Mouse (Mus musculus) brain, embryonic 14.5 days (tissue): ENCODE results near the gene Ctse. TPM values are rescaled to one million over a fixed set of nuclear protein-coding genes. Genes with fewer than 3 reads are reported as not detected.

Source experiments
- DNase-seq: peaks from one replicate; pipeline ENCODE4 v3.0.0-alpha.2; 2011; ENCODE audit warnings: low read depth
- CTCF ChIP-seq: fragments of 200-500 bp; IDR thresholded peaks from 2 replicates; pipeline ENCODE4 v1.5.1; 2012; ENCODE audit warnings: inconsistent platforms, mild to moderate bottlenecking, moderate library complexity, borderline replicate concordance; ENCODE audit not compliant: insufficient read depth, insufficient read length; ENCODE audit errors: extremely low read depth
- POLR2A ChIP-seq: fragments of 200-500 bp; IDR thresholded peaks from 2 replicates; pipeline ENCODE4 v1.6.1; 2012; ENCODE audit warnings: mild to moderate bottlenecking, inconsistent platforms, borderline replicate concordance; ENCODE audit not compliant: poor library complexity, insufficient read depth, insufficient read length, severe bottlenecking; ENCODE audit errors: extremely low read depth
- polyA plus RNA-seq: library from polyadenylated mRNA; depleted of rRNA; stranded (reverse); fragments of >200 nt; gene quantifications from 2 replicates; pipeline ENCODE4 v1.2.3, GENCODE M21; 2012

Gene Ctse
- polyA plus RNA-seq, 1 experiment: 0.07 TPM

DNA sequence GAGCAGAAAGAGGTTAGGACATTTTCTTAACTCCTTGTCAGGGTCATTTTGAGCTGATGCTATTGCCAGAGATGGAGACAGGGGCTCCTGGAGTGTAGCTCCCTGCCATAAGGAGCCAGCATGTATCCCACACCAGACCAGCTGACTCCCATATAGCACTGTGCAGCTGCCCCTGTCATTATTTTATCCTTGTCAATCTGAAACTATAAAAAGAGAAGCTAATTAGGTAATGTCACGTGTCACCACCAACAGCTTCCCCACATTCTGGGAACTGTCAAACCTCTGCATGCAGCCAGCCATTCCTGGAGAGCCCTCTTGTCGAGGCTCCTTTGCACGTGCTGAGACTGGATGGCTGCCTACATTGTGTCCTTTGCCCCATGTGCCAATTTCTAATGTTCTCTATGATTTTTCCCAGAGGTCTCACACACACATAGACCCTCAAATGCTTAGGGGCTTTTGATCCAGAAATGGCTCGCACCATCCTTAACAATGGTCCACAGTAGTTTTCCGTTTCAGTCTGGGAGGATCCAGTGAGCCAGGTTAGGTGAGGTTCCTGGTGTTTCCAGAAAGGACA, 21.5 kb downstream of the Ctse start:
- DNase-seq: peak; percentile 22
- TF ChIP-seq POLR2A (no peak), CTCF (no peak)

GRCm38 (mm10) chr1:131660266-131660665, 22.2 kb downstream of the Ctse start:
- no peak for DNase-seq

GRCm38 (mm10) chr1:131660716-131661472, 22.8 kb downstream of the Ctse start:
- DNase-seq: no peak
- no peak for TF ChIP-seq POLR2A
- TF ChIP-seq CTCF: no peak

More at GRCm38 (mm10) chr1:131660266-131660665, 22.2 kb downstream of the Ctse start:
- TF ChIP-seq POLR2A (no peak), CTCF (no peak)

GRCm38 (mm10) chr1:131661749-131662148, 23.6 kb downstream of the Ctse start:
- no peak for DNase-seq
- TF ChIP-seq POLR2A (no peak), CTCF (no peak)

GRCm38 (mm10) chr1:131663286-131663995, 25.3 kb downstream of the Ctse start:
- TF ChIP-seq POLR2A: no peak
- no peak for TF ChIP-seq CTCF
- DNase-seq: no peak

DNA sequence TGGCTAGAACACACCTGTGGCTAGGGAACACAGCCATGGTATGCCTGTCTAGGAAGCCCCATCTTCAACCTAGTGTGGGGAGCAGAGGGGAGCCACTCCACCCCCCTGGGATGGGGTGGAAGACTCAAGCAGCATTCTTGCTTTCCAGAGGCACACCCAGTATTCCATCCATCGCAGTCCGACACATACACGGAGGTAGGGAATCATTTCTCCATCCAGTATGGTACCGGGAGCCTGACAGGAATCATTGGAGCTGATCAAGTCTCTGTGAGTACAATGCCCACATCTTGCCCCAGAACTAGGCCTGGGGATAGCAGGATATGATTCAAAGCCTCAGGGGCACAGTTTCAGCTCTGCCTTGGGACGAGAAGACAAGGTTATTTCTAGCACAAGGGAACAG, 26.0 kb downstream of the Ctse start:
- TF ChIP-seq CTCF: no peak
- no peak for TF ChIP-seq POLR2A
- no peak for DNase-seq

GRCm38 (mm10) chr1:131665886-131666285, 27.8 kb downstream of the Ctse start:
- no peak for TF ChIP-seq CTCF
- TF ChIP-seq POLR2A: no peak
- no peak for DNase-seq

- DNase-seq: no peak
- no peak for TF ChIP-seq CTCF
- no peak for TF ChIP-seq POLR2A
Observed at GRCm38 (mm10) chr1:131671113-131671512, 33.0 kb downstream of the Ctse start.

GRCm38 (mm10) chr1:131672361-131672760, 34.3 kb downstream of the Ctse start:
- no peak for TF ChIP-seq POLR2A
- no peak for TF ChIP-seq CTCF
- DNase-seq: no peak

DNA sequence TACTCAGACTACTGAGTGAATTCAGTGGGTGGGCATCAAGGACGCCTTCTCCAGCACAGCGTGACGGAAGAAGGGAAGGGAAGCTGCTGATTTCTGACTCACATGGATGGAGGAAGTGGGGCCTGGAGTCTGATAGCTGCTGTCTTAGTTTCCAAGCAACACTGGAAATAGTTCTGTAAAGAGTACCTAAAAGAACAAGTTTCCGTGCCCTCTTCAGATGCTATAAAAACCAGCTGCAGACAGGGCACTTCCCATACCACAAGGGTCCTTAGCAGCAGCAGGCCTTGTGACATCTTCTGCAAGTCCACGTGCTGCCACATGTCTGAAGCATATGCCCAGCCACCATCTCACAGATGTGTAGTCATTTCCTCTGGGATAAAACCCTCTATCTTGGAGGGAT, 41.5 kb downstream of the Ctse start:
- DNase-seq: no peak
- TF ChIP-seq POLR2A (no peak), CTCF (no peak)

DNA sequence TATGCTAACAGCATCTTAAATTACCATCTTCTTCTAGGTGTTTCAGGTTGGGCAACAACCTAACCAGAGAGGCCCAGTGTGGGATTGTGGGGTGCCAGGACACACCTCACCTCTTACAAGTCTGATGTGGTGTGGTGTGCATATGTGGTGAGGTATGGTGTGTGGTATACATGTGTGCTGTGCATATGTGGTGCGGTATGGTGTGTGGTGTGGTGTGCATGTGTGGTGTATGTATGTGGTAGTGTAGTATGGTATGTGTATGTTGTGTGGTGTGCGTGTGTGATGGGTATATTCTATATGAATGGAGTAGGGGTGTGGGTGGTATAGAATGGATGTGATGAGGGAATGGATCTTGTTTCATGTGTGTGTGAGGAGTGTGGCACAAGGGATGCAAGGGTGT, 49.6 kb downstream of the Ctse start:
- TF ChIP-seq CTCF (no peak), POLR2A (no peak)
- no peak for DNase-seq
